Mouse (Mus musculus) Patski (cell line): Measurements from ENCODE around the gene Acp7. TPM values are rescaled to one million over a fixed set of nuclear protein-coding genes. Genes with fewer than 3 reads are reported as not detected.

Experiments used
- ATAC-seq: fragments of 100-300 bp; one replicate; pipeline ENCODE4 v1.8.0; 2021
- CTCF ChIA-PET: fragments of 350-600 bp; sonication (Branson Sonifier 250); formaldehyde crosslinking; loops from one replicate; lab custom pipeline; 2022; ENCODE audit warnings: inconsistent platforms; lab: Charles Lee
- POLR2A ChIA-PET: fragments of 350-600 bp; sonication (Branson Sonifier 250); formaldehyde crosslinking; loops from one replicate; lab custom pipeline; 2022; ENCODE audit warnings: antibody characterized with exemption, inconsistent platforms; lab: Charles Lee
- DNase-seq: peaks from one replicate; pipeline ENCODE4 v3.0.0-alpha.2; 2011; ENCODE audit warnings: low read depth, low spot score
- H3K27me3 ChIP-seq: fragments of 371-371 bp; one replicate; pipeline ENCODE4 v1.5.1; 2021
- CTCF ChIP-seq: fragments of 100-300 bp; IDR thresholded peaks from one replicate; pipeline ENCODE4 v1.5.1; 2021
- in situ Hi-C: fragments of 300-500 bp; cut with MboI; formaldehyde crosslinking; loops from 3 replicates; pipeline ENCODE4 v1.11.1; 2018; ENCODE audit warnings: low pct_unique_long_range_greater_than_20kb, mixed read lengths
- polyA plus RNA-seq: library from polyadenylated mRNA; unstranded; gene quantifications from one replicate; pipeline ENCODE4 v1.2.3, GENCODE M21; 2021

The Acp7 gene
- polyA plus RNA-seq, 1 experiment from 2014 or later, result not detected

GRCm38 (mm10) chr7:28578543-28579053, 52.5 kb downstream of the Acp7 start:
- H3K27me3 ChIP-seq, result no peaks in the 10 kb centered on the region
- no peak for TF ChIP-seq CTCF
- ChIA-PET CTCF (interaction anchor here (1.1 to 1.4 kb wide), 3 partner anchors 10 to 49 kb away, joined by 3 to 4 read pairs (median 3); no protein-coding TSS in a partner anchor), POLR2A (interaction anchor here (0.9 kb wide), 1 partner anchor 15 kb away, joined by 4 read pairs; no protein-coding TSS in a partner anchor)
- DNase-seq (no peak), ATAC-seq (no peak)
- in situ Hi-C loops, result no loop called here

GRCm38 (mm10) chr7:28577826-28578542, 53.1 kb downstream of the Acp7 start:
- ChIA-PET CTCF (interaction anchor here (1.3 to 1.6 kb wide), 3 partner anchors 18 to 49 kb away, joined by 3 to 6 read pairs (median 4); no protein-coding TSS in a partner anchor), POLR2A (no interaction called here)
- no peak for DNase-seq
- TF ChIP-seq CTCF, result no peak
- no peaks in the 10 kb centered on the region for H3K27me3 ChIP-seq
- ATAC-seq, result no peak
- in situ Hi-C loops, result no loop called here

GRCm38 (mm10) chr7:28576271-28576914, 54.7 kb downstream of the Acp7 start:
- DNase-seq, result no peak

GRCm38 (mm10) chr7:28575597-28575996, 55.5 kb downstream of the Acp7 start:
- CTCF ChIA-PET, result interaction anchor here (1.1 kb wide), 1 partner anchor 9 kb away, joined by 3 read pairs; no protein-coding TSS in a partner anchor
- in situ Hi-C loops, result no loop called here
- POLR2A ChIA-PET, result interaction anchor here (1.2 kb wide), 1 partner anchor 21 kb away, joined by 3 read pairs; no protein-coding TSS in a partner anchor
- no peak for DNase-seq
- no peak for ATAC-seq
- no peaks in the 10 kb centered on the region for H3K27me3 ChIP-seq
- TF ChIP-seq CTCF, result no peak

More at GRCm38 (mm10) chr7:28576271-28576914, 54.7 kb downstream of the Acp7 start:
- POLR2A ChIA-PET, result no interaction called here
- TF ChIP-seq CTCF, result no peak
- CTCF ChIA-PET, result interaction anchor here (1.1 to 1.6 kb wide), 5 partner anchors 8 to 24 kb away, joined by 3 to 6 read pairs (median 3); no protein-coding TSS in a partner anchor
- H3K27me3 ChIP-seq, result no peaks in the 10 kb centered on the region
- ATAC-seq, result no peak
- in situ Hi-C loops, result no loop called here

DNA sequence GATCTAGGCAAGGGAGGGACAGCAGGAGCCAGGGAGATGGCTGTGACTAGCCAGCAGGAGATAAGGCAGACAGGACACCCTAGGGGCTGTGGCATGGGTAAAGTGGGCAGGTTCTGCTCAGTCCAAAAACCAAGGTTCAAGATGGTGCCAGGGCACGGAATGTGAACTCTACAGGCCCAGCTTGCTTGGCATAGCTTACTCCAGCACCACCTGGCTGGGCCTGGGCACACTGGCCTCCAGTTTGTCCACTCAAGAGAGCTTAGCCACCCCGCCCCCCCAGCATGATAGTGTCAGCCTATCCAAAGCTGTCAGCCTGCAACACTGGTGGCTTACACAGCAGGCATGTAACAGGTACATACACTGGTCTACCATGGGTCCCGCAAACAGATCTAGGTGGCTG, 57.9 kb downstream of the Acp7 start:
- ChIA-PET POLR2A (no interaction called here), CTCF (interaction anchor here (1.0 kb wide), 1 partner anchor 18 kb away, joined by 3 read pairs; no protein-coding TSS in a partner anchor)
- H3K27me3 ChIP-seq, result no peaks in the 10 kb centered on the region
- ATAC-seq (no peak), DNase-seq (no peak)
- in situ Hi-C loops, result no loop called here
- no peak for TF ChIP-seq CTCF

DNA sequence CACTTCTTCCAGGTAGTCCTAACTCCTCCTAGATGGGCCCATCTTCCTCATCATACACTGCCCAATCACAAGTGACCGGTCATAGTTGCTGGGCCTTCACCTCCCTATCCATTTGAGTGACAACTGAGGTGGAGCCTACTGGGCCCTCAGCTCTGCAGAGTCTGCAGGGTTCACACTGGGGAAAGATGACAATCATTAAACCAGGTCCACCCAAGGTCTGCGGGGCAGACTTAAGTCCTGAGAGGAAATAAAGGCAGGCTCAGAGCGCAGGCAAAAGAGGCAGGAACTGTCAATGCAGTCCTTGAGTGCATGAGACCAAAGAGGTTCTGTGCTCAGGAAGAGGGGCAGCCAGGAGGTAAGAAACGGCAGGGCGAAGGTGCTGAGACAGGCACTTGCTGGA, 58.4 kb downstream of the Acp7 start:
- ChIA-PET POLR2A (interaction anchor here (1.2 kb wide), 1 partner anchor 24 kb away, joined by 3 read pairs; no protein-coding TSS in a partner anchor), CTCF (interaction anchor here (3.2 kb wide), 1 partner anchor 29 kb away, joined by 17 read pairs; no protein-coding TSS in a partner anchor)
- in situ Hi-C loops, result no loop called here
- no peak for TF ChIP-seq CTCF
- ATAC-seq (no peak), DNase-seq (no peak)
- no peaks in the 10 kb centered on the region for H3K27me3 ChIP-seq

- ATAC-seq (no peak), DNase-seq (no peak)
- no peak for TF ChIP-seq CTCF
- POLR2A ChIA-PET, result interaction anchor here (1.6 kb wide), 1 partner anchor 24 kb away, joined by 8 read pairs; no protein-coding TSS in a partner anchor
- H3K27me3 ChIP-seq, result no peaks in the 10 kb centered on the region
- CTCF ChIA-PET, result interaction anchor here (1.0 to 3.2 kb wide), 4 partner anchors 13 to 30 kb away, joined by 4 to 17 read pairs (median 4); no protein-coding TSS in a partner anchor
- in situ Hi-C loops, result no loop called here
These were observed 60.0 kb downstream of the Acp7 start for GRCm38 (mm10) chr7:28570982-28571682.

DNA sequence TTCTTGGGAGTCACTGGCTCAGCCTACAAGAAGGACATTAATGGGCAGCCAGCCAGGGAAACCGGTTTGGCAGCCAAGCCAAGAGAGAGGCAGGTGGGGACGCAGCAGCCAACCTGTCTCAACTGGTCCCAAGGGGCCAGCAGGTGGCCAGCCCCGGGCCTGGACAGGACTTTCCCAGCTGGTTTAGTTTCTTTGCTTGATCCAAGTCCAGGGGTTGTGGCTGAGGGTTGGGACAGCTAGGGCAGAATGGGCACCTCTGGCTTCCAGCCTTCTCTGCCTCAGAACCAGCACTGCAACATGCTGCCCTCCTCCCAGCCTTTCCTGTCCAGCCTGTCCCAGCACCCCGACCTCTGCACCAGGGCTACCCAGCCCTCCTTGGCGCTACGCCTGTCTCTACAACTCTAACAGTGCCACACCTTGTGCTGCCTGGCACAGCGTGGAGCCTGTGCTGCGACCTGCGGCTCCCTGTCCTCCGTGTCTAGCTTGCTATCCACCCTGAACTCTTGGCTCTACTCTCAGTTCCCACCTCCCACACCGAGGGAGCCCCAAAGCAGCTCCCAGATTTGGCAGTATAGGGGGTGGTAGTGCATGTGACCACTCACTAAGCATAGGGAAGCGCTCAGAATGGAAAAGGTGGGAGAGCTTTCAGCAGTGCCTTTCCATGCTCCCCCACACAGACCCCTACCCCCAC, 60.7 kb downstream of the Acp7 start:
- in situ Hi-C loops, result no loop called here
- DNase-seq, result no peak
- no peaks in the 10 kb centered on the region for H3K27me3 ChIP-seq
- ChIA-PET CTCF (interaction anchor here (0.8 to 3.2 kb wide), 5 partner anchors 14 to 158 kb away, joined by 3 to 17 read pairs (median 4); no protein-coding TSS in a partner anchor), POLR2A (interaction anchor here (1.6 kb wide), 1 partner anchor 25 kb away, joined by 8 read pairs; no protein-coding TSS in a partner anchor)
- TF ChIP-seq CTCF, result no peak
- ATAC-seq, result no peak

DNA sequence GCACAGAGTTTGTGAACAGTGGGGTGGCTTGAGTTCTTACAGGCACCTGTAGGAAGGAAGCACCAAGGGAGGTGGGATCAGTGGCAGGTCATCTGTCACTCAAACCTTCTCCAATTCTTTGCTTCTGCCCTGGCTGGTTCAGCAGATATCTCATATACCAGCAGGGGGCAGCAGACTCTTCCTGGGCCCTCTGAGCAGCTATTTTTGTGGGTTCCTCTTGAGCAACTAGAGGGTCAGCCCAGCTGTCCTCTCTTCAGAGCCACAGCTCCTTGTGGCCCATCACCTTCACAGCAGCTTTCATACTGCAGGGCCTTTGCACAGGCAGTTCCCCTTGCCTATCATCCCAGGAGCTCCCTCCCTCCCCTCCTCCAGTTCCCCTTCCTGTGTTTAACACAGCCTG, 62.9 kb downstream of the Acp7 start:
- H3K27me3 ChIP-seq, result no peaks in the 10 kb centered on the region
- DNase-seq (no peak), ATAC-seq (no peak)
- POLR2A ChIA-PET, result interaction anchor here (1.1 kb wide), 1 partner anchor 19 kb away, joined by 3 read pairs; no protein-coding TSS in a partner anchor
- in situ Hi-C loops, result loop anchor here (5.0 kb wide), 1 partner anchor 34 kb away; no protein-coding TSS in a partner anchor
- CTCF ChIA-PET, result interaction anchor here (0.9 to 3.0 kb wide), 7 partner anchors 9 to 122 kb away, joined by 3 to 18 read pairs (median 4); no protein-coding TSS in a partner anchor
- no peak for TF ChIP-seq CTCF
